Mouse (Mus musculus) hindbrain, embryonic 14.5 days (tissue): ENCODE data around the gene Cuedc2. TPM values are rescaled to one million over a fixed set of nuclear protein-coding genes. Genes with fewer than 3 reads are reported as not detected.

Experiments
- ATAC-seq: fragments of 200-750 bp; cut with Nextera tagmentation; 2 replicates; pipeline ENCODE4 v1.8.0; 2017; ENCODE audit warnings: moderate number of reproducible peaks, mild to moderate bottlenecking, moderate TSS enrichment, moderate library complexity; ENCODE audit not compliant: low FRiP score
- DNase-seq: peaks from one replicate; pipeline ENCODE4 v3.0.0-alpha.2; 2015; ENCODE audit warnings: low spot score
- H3K27ac ChIP-seq: fragments of 300-500 bp; sonication (generic); 2 replicates; pipeline ENCODE4 v1.5.1; 2014; ENCODE audit warnings: mild to moderate bottlenecking, moderate library complexity
- H3K27me3 ChIP-seq: fragments of 300-500 bp; sonication (generic); 2 replicates; pipeline ENCODE4 v1.6.1; 2014; ENCODE audit warnings: mild to moderate bottlenecking, low read length, mixed read lengths; ENCODE audit not compliant: control insufficient read depth, insufficient read depth
- H3K36me3 ChIP-seq: fragments of 300-500 bp; sonication (generic); replicated peaks from 2 replicates; pipeline ENCODE4 v1.6.1; 2014; ENCODE audit not compliant: control insufficient read depth, insufficient read depth
- H3K4me1 ChIP-seq: fragments of 300-500 bp; sonication (generic); replicated peaks from 2 replicates; pipeline ENCODE4 v1.6.1; 2014; ENCODE audit warnings: antibody characterized with exemption, low read length, mixed read lengths; ENCODE audit not compliant: control insufficient read depth, insufficient read depth
- H3K4me2 ChIP-seq: fragments of 300-500 bp; sonication (generic); replicated peaks from 2 replicates; pipeline ENCODE4 v1.6.1; 2014; ENCODE audit warnings: mild to moderate bottlenecking, moderate library complexity
- H3K4me3 ChIP-seq: fragments of 300-500 bp; sonication (generic); replicated peaks from 2 replicates; pipeline ENCODE4 v1.5.1; 2014; ENCODE audit warnings: mild to moderate bottlenecking, low read length
- H3K9ac ChIP-seq: fragments of 300-500 bp; sonication (generic); 2 replicates; pipeline ENCODE4 v1.6.1; 2014
- H3K9me3 ChIP-seq: fragments of 300-500 bp; sonication (generic); 2 replicates; pipeline ENCODE4 v1.6.1; 2016; ENCODE audit warnings: low read length; ENCODE audit not compliant: control insufficient read depth
- WGBS: fragments of 180-500 bp; shearing (Covaris S2); extraction: QIAGEN DNeasy Blood & Tissue Kit; methylation state at CpG from one replicate; pipeline ENCODE4 v1.1.7; 2014; 5-methylcytosine and 5-hydroxymethylcytosine counted together
- polyA plus RNA-seq: library from polyadenylated mRNA; unstranded; fragments of >200 nt; fragmentation: Nextera tagmentation; extraction: Ambion mirVana; gene quantifications from 2 replicates; pipeline ENCODE4 v1.2.1, GENCODE M21; 2014

Cuedc2 gene
- polyA plus RNA-seq, 1 experiment from 2014 or later, result 318 TPM

DNA sequence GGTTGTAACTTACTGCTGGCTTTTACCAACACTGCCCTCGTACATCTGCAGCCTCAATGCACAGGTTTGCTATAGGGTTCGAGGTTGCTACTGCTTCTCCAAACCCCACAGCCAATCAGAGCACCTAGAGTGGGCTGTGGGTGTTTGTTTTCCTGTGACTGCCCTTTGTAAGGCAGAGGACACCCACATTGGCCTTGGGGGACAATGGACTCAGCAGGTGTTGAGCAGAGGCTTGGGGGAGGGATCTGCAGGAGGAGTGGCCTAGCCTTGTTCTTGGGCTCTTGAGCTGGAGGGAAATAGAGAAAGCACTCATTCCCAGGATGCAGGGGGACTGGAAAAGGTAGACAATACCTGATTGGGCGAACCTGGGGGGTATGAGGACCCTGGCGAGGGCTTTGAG lies 19.9 kb upstream of the Cuedc2 start:
- Histone ChIP-seq H3K4me3 (no peak overlapping the region), H3K27me3 (no peaks in the 10 kb centered on the region; the same call in 1 of the 2 replicates), H3K27ac (no peak overlapping the region), H3K9ac (no peak overlapping the region), H3K4me1 (0 out of 2 replicates have a peak, but pooled peaks cover 4% of the 10 kb centered on the region), H3K4me2 (no peak overlapping the region), H3K9me3 (no peaks in the 10 kb centered on the region), H3K36me3 (no peaks in the 10 kb centered on the region)
- ATAC-seq, result no peak
- WGBS, result 60% methylated on average over 4 of the region's 4 CpGs
- no peak for DNase-seq

DNA sequence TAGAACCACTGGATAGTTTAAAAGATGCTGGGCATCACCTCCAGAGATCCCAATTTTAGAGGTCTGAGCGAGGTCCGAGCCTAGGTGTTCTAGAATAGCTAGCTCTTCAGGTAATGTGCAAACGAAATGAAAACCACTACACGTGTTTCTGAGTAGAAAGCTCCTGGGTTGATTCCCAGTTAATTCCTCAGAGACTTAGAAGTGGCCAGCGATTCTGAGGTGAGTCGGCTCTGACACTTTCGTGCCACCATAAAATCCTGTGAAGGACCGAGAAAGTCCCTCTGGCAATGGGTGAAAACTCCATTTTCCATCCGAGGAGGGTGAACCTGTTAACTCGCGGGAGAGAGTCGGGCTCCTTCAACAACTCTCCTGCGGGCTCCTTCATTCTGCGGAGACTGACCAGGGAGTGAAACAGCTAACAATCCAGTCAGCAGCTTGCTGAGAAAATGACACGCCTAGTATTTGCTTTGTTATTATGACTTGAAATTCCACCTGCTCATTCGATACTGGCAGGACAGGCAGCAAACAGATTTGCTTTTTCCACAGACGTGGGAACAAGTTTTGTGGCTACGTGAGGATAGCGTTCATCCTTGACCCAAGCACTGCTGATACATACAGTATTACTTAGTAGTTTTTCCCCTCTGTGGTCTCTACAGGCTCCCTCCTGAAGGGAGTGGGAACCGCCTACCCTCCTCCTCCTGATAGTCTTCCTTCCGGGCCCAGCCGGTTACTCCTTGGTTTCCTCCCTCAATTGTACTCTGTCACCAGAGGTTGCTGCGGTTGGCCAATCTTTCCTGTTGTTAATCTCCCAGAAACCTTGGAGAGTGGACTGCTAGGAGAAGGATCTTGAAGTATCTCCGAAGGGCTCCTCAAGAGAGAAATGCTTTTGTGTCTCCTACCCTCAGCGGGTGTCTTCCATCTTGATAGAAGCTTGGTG lies 19.1 kb upstream of the Cuedc2 start:
- ATAC-seq, result no peak

GRCm38 (mm10) chr19:46356701-46357138 lies 18.2 kb upstream of the Cuedc2 start:
- H3K9me3 ChIP-seq, result no peaks in the 10 kb centered on the region
- ATAC-seq (peak; percentile 91), DNase-seq (peak; percentile 89)
- H3K27ac ChIP-seq, result 0 out of 2 replicates have a peak overlapping the region, but pooled peaks have one; percentile 22
- H3K4me1 ChIP-seq, result 0 out of 2 replicates have a peak, but pooled peaks cover 4% of the 10 kb centered on the region
- no peaks in the 10 kb centered on the region; the same call in 1 of the 2 replicates for H3K27me3 ChIP-seq
- WGBS, result under 1% methylated on average over 29 of the region's 29 CpGs
- peak overlapping the region; percentile 48 for H3K4me3 ChIP-seq
- H3K9ac ChIP-seq, result peak overlapping the region; percentile 74
- no peaks in the 10 kb centered on the region for H3K36me3 ChIP-seq
- peak overlapping the region; percentile 82 for H3K4me2 ChIP-seq

More for the DNA sequence above, 19.1 kb upstream of the Cuedc2 start:
- H3K27ac ChIP-seq, result no peak overlapping the region
- H3K36me3 ChIP-seq, result no peaks in the 10 kb centered on the region
- no peak for DNase-seq
- 19% methylated on average over 25 of the region's 25 CpGs for WGBS
- no peaks in the 10 kb centered on the region for H3K9me3 ChIP-seq
- H3K4me1 ChIP-seq, result 0 out of 2 replicates have a peak, but pooled peaks cover 4% of the 10 kb centered on the region
- H3K27me3 ChIP-seq, result no peaks in the 10 kb centered on the region; the same call in 1 of the 2 replicates
- peak overlapping the region; percentile 48 for H3K4me3 ChIP-seq
- peak overlapping the region; percentile 82 for H3K4me2 ChIP-seq
- H3K9ac ChIP-seq, result peak overlapping the region; percentile 74

DNA sequence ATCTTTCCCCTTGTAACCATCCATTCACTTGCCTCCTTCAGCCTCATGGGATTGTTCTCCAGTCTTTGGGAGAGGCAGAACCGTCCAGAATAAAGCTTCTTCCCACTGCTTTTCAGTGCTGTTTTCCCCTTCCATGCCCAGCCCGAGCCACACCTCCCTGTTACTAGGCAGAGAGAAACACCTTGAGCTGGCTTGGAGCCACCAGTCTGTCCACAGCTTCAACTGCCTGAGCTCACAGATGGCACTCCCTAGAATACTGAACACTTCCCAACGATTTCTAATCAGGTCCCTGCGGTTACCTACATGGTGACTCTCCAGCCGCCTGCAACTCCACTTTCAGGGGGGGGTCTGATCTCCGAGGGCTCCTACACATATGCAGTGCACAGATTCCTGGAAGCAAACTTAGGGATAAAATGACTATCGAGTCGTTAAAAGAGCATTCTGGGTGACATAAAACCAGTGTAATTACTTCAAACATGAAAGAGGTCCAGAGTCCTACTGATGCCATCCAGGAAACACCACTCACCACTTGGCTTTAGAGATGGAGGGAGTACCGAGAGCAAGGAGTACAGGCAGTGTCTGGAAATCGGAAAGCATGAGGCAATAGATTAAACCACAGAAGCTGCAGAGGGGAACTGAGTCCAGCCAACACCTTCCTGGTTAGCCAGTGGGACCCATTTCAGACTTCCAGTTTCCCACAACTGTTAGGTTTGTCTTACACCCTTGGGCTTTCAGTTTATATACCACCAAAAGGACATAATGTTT lies 11.8 kb upstream of the Cuedc2 start, which contains the start of gene 2310034G01Rik:
Gene 2310034G01Rik (minus strand): TSS at position 135 of the 765 bp plus-strand sequence.
- Histone ChIP-seq H3K36me3 (no peaks in the 10 kb centered on the region), H3K9ac (peak within 1 kb of the TSS; percentile 87), H3K9me3 (no peaks in the 10 kb centered on the region), H3K4me3 (peak within 1 kb of the TSS; percentile 63), H3K4me1 (peaks cover 7% of the 10 kb centered on the region; the same call in 1 of the 2 replicates), H3K27ac (peak within 1 kb of the TSS; percentile 94), H3K27me3 (peaks cover 5% of the 10 kb centered on the region; the same call in 1 of the 2 replicates), H3K4me2 (peak within 1 kb of the TSS; percentile 83)
- ATAC-seq (no peak), DNase-seq (no peak)
- 63% methylated on average over 10 of the region's 10 CpGs for WGBS

DNA sequence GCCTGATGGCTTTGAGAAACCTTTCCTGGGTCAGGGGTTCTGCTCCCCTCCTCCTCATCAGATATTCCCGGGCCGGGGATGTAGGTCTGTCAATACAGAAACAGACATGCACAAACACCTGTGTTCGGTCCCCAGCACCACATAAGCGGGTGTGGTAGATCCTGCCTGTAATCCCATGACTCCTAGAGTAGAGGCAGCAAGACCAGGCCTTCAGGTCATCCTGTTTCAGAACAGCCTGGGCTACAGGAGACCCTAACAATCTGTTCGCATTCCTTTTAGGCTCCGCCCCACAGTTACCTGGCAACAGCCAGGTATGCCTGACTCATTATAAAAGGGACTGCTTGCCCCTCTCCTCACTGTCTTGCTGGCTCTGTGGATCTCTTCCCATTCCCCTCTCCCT lies 11.0 kb upstream of the Cuedc2 start:
- peak overlapping the region; percentile 63 for H3K4me3 ChIP-seq
- H3K4me1 ChIP-seq, result peaks cover 7% of the 10 kb centered on the region; the same call in 1 of the 2 replicates
- peak overlapping the region; percentile 87 for H3K9ac ChIP-seq
- no peak overlapping the region; the same call in 1 of the 2 replicates for H3K27ac ChIP-seq
- DNase-seq (no peak), ATAC-seq (peak; percentile 3; the same call in 1 of the 2 replicates)
- H3K9me3 ChIP-seq, result no peaks in the 10 kb centered on the region
- H3K36me3 ChIP-seq, result no peaks in the 10 kb centered on the region
- H3K4me2 ChIP-seq, result peak overlapping the region; percentile 83
- 29% methylated on average over 6 of the region's 6 CpGs for WGBS
- peaks cover 5% of the 10 kb centered on the region; the same call in 1 of the 2 replicates for H3K27me3 ChIP-seq

GRCm38 (mm10) chr19:46348761-46349458 lies 10.4 kb upstream of the Cuedc2 start:
- peak; percentile 95 for ATAC-seq
- Histone ChIP-seq H3K4me2 (peak overlapping the region; percentile 83), H3K36me3 (no peaks in the 10 kb centered on the region), H3K27ac (peak overlapping the region; percentile 94), H3K27me3 (peaks cover 5% of the 10 kb centered on the region; the same call in 1 of the 2 replicates), H3K9ac (peak overlapping the region; percentile 87), H3K9me3 (no peaks in the 10 kb centered on the region), H3K4me1 (peaks cover 7% of the 10 kb centered on the region; the same call in 1 of the 2 replicates), H3K4me3 (peak overlapping the region; percentile 63)
- under 1% methylated on average over 76 of the region's 78 CpGs for WGBS
- peak; percentile 86 for DNase-seq

GRCm38 (mm10) chr19:46347936-46348668 lies 9.6 kb upstream of the Cuedc2 start:
- Histone ChIP-seq H3K9me3 (no peaks in the 10 kb centered on the region), H3K9ac (peak overlapping the region; percentile 87), H3K27me3 (peaks cover 5% of the 10 kb centered on the region; the same call in 1 of the 2 replicates), H3K4me3 (peak overlapping the region; percentile 63), H3K27ac (peak overlapping the region; percentile 94), H3K4me2 (peak overlapping the region; percentile 83), H3K4me1 (peaks cover 7% of the 10 kb centered on the region; the same call in 1 of the 2 replicates), H3K36me3 (no peaks in the 10 kb centered on the region)
- 30% methylated on average over 14 of the region's 14 CpGs for WGBS
- DNase-seq (peak; percentile 53), ATAC-seq (no peak)

GRCm38 (mm10) chr19:46347146-46347545 lies 8.6 kb upstream of the Cuedc2 start:
- WGBS, result 92% methylated on average over 1 of the region's 1 CpGs
- no peak overlapping the region for H3K9ac ChIP-seq
- H3K36me3 ChIP-seq, result no peaks in the 10 kb centered on the region
- H3K4me3 ChIP-seq, result no peak overlapping the region
- no peaks in the 10 kb centered on the region for H3K9me3 ChIP-seq
- no peak overlapping the region for H3K27ac ChIP-seq
- H3K27me3 ChIP-seq, result peaks cover 5% of the 10 kb centered on the region; the same call in 1 of the 2 replicates
- ATAC-seq (no peak), DNase-seq (no peak)
- H3K4me2 ChIP-seq, result no peak overlapping the region
- H3K4me1 ChIP-seq, result peaks cover 7% of the 10 kb centered on the region; the same call in 1 of the 2 replicates
